Comparison of ENCODE assay signal across 8 mouse cellular contexts in the genomic region with DNA sequence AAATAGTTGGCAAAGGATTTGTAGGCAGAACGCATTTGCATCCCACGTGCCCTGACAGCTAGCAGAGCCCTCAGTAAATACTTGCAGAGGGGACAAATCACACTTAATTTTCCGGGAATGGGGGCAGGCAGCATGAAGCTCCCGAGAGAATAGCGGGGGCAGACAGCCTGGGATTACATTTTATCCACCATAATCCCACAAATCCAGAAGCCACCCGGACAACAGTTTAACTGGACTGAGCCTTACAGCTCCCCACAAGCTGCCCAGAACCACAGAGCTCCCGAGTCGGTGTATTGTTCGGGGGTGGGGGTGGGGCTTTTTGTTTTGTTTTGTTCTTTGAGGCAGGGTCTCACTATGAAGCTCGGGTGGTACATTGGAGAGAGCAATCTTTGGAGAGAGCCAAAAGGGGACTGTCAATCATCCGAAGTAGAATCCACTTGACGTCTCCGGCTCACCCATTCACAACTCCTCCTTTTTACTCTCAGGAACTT. TPM values are rescaled to one million over a fixed set of nuclear protein-coding genes. Genes with fewer than 3 reads are reported as not detected.
DNase-seq lines count a peak whose midpoint lies in the region; ATAC-seq and TF ChIP-seq lines count a peak whose summit lies in the region.

No protein-coding gene starts in this region.

- H3K79me2 ChIP-seq in liver, adult 2 months (ENCODE audit: control insufficient read depth, insufficient read depth, low read length), result no peaks in the 10 kb centered on the region

- no peaks in the 10 kb centered on the region for H3K36me3 ChIP-seq in liver, adult 2 months (ENCODE audit: control insufficient read depth, insufficient read depth, low read length)
- H3K36me3 ChIP-seq in embryonic facial prominence, embryonic 14.5 days (ENCODE audit: control insufficient read depth, insufficient read depth, low read length), result no peaks in the 10 kb centered on the region
- no peaks in the 10 kb centered on the region for H3K36me3 ChIP-seq in limb, embryonic 12.5 days

- no peak for TF ChIP-seq POLR2A in liver, adult 2 months (IDR thresholded peaks at IDR 0.05; ENCODE audit: extremely low read depth, insufficient read depth, low read length)
- no peak for TF ChIP-seq POLR2A in olfactory bulb, adult 2 months (IDR thresholded peaks at IDR 0.05; ENCODE audit: insufficient read depth, low read depth, low read length)

- H3K27me3 ChIP-seq in liver, adult 2 months (ENCODE audit: control insufficient read depth, insufficient read depth, low read length), result no peaks in the 10 kb centered on the region
- peaks cover 19% of the 10 kb centered on the region for H3K27me3 ChIP-seq in embryonic facial prominence, embryonic 14.5 days (replicated peaks; ENCODE audit: control insufficient read depth, insufficient read depth, low read length)
- peaks cover 27% of the 10 kb centered on the region for H3K27me3 ChIP-seq in limb, embryonic 12.5 days

- H3K4me1 ChIP-seq in liver, adult 2 months (ENCODE audit: control insufficient read depth, insufficient read depth, low read length), result no peaks in the 10 kb centered on the region
- peaks cover 8% of the 10 kb centered on the region; the same call in 1 of the 2 replicates for H3K4me1 ChIP-seq in embryonic facial prominence, embryonic 14.5 days (ENCODE audit: control insufficient read depth, insufficient read depth, low read length)
- H3K4me1 ChIP-seq in limb, embryonic 12.5 days (replicated peaks), result peaks cover 33% of the 10 kb centered on the region
- H3K4me1 ChIP-seq in olfactory bulb, adult 2 months (ENCODE audit: control insufficient read depth, insufficient read depth, low read length), result peaks cover 15% of the 10 kb centered on the region

- peak overlapping the region; percentile 89 for H3K4me2 ChIP-seq in embryonic facial prominence, embryonic 14.5 days (ENCODE audit: low read depth, low read length)
- peak overlapping the region; percentile 92 for H3K4me2 ChIP-seq in limb, embryonic 12.5 days

- peak overlapping the region; percentile 81 for H3K9ac ChIP-seq in liver, adult 2 months (ENCODE audit: low read depth, low read length)
- peak overlapping the region; percentile 80 for H3K9ac ChIP-seq in embryonic facial prominence, embryonic 14.5 days (ENCODE audit: low read depth, low read length)
- 0 out of 2 replicates have a peak overlapping the region, but pooled peaks have one; percentile 62 for H3K9ac ChIP-seq in limb, embryonic 12.5 days (replicated peaks)

- ATAC-seq in embryonic facial prominence, embryonic 14.5 days (ENCODE audit: low read depth), result no peak
- ATAC-seq in limb, embryonic 12.5 days (ENCODE audit: insufficient number of reproducible peaks, insufficient read depth, low FRiP score, low TSS enrichment, low read depth), result no peak; the same call in 1 of the 2 replicates

- DNase-seq in liver, adult 2 months (ENCODE audit: extremely low read depth, low read depth, low spot score), result no peak
- no peak for DNase-seq in liver
- no peak for DNase-seq in embryonic facial prominence, embryonic 14.5 days (ENCODE audit: low spot score)
- no peak for DNase-seq in spleen, adult 12 weeks (ENCODE audit: low spot score)
- DNase-seq in kidney, adult 9 months, result no peak
- no peak for DNase-seq in adrenal gland, adult 8-10 months

- no peaks in the 10 kb centered on the region for H3K9me3 ChIP-seq in embryonic facial prominence, embryonic 14.5 days (ENCODE audit: control insufficient read depth, low read length)
- H3K9me3 ChIP-seq in limb, embryonic 12.5 days, result no peaks in the 10 kb centered on the region

- TF ChIP-seq CTCF in liver, adult 2 months (IDR thresholded peaks at IDR 0.05; ENCODE audit: low read depth, low read length), result no peak
- TF ChIP-seq CTCF in olfactory bulb, adult 2 months (IDR thresholded peaks at IDR 0.05; ENCODE audit: insufficient read depth, low read depth, low read length), result no peak

- H3K27ac ChIP-seq in liver, adult 2 months (replicated peaks; ENCODE audit: insufficient read depth, low read depth, low read length), result no peak overlapping the region
- H3K27ac ChIP-seq in embryonic facial prominence, embryonic 14.5 days (replicated peaks; ENCODE audit: low read depth, low read length), result no peak overlapping the region
- H3K27ac ChIP-seq in limb, embryonic 12.5 days, result no peak overlapping the region
- H3K27ac ChIP-seq in olfactory bulb, adult 2 months (ENCODE audit: insufficient read depth, low read depth, low read length), result peak overlapping the region; percentile 84

- peak overlapping the region; percentile 76; the same call in 1 of the 2 replicates for H3K4me3 ChIP-seq in liver, adult 2 months (ENCODE audit: insufficient read depth, low read depth, low read length)
- H3K4me3 ChIP-seq in embryonic facial prominence, embryonic 14.5 days (ENCODE audit: low read depth, low read length), result peak overlapping the region; percentile 67
- H3K4me3 ChIP-seq in limb, embryonic 12.5 days (replicated peaks), result peak overlapping the region; percentile 68
- H3K4me3 ChIP-seq in olfactory bulb, adult 2 months (ENCODE audit: insufficient read depth, low read depth, low read length), result peak overlapping the region; percentile 53

- WGBS in liver, adult 2 months, result 5% methylated on average over 13 of the region's 13 CpGs
- 2% methylated on average over 13 of the region's 13 CpGs for WGBS in embryonic facial prominence, embryonic 14.5 days
- 1% methylated on average over 13 of the region's 13 CpGs for WGBS in limb, embryonic 12.5 days
- WGBS in olfactory bulb, adult 2 months, result 3% methylated on average over 13 of the region's 13 CpGs

RNA-seq across cellular contexts. Expression of a gene that starts 0.7 kb away (rescaled TPM):
- 0.18 and 1.1 TPM in 2 replicates for total RNA-seq in liver, adult 2 months (2014; rRNA removed)
- 0.44 and 1.2 TPM in 2 replicates for polyA plus RNA-seq in liver, adult 2 months (2012; rRNA removed)
- polyA plus RNA-seq in embryonic facial prominence, embryonic 14.5 days (2014; fragmentation: Nextera tagmentation; extraction: Ambion mirVana), result 2.2 and 3.3 TPM in 2 replicates
- polyA plus RNA-seq in limb, embryonic 12.5 days (2016; fragmentation: Nextera tagmentation; extraction: Ambion mirVana), result 3.2 and 3.9 TPM in 2 replicates
- not detected in 2 replicates for polyA plus RNA-seq in olfactory bulb, adult 2 months (2012; ENCODE audit: insufficient read depth, insufficient read length, low replicate concordance, missing spikeins)
- total RNA-seq in adrenal gland, adult 8-10 months (2022), result 10 to 100 TPM in 1 of 4 experiments, 1 to 10 TPM in 3; 3.9 to 18.8 (median 5.7) TPM
